Mouse (Mus musculus): ENCODE data around the gene Slc10a2.
A peak's percentile ranks its signal among the peaks of the same experiment; 100 is the strongest.
"Not testable (repeated sequence)": the region's sequence is repeated elsewhere in the genome, so short reads cannot be mapped to it uniquely, and the experiment has no call there.

The Slc10a2 gene

DNA sequence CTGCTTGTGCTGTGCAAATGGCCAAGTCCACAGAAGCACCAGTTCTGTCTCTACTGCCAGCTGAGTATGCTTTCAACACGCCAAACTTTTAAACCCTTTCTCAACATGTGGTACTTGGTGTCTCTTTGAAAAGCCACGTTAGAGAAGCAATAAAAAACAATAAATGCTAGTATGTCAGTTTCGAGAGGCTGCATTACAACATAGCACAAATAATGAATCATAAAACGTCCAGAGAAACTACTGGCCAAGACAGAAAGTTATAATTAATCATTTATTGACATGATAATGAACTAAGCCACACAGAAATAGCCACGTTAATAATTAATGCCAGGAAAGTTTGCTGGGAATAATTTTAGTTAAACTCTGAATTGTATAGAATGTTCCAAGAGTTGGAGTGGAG lies at the start of gene Slc10a2:
Slc10a2 (minus strand) TSS at position 166 of the 400 bp plus-strand sequence.
- DNase-seq (ENCODE audit: low read depth, low spot score): no peak

DNA sequence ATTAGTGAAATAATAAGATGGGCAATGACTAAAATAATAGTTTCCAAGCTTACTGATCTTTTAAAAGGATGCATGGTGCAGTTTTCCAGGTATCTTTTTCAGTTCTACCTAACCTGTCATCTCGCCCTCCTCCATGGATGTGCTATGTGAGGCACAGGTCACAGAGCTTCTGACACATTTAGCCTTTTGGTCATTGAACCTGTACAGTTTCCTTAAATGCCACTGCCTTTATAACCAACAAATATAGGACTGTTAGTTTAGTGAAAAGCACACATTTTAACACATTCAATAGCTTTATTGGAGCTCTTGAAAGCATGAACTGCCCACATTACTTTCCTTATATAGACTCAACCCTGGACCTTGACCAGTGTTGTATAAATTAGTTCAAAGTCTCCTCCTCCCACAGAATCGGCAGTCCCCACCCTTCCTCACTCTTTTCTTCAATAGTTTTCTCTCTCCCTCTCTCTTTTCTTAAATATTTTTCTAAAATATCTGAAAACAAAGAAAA lies 24.2 kb upstream of the Slc10a2 start:
- DNase-seq (ENCODE audit: low read depth, low spot score): no peak

DNA sequence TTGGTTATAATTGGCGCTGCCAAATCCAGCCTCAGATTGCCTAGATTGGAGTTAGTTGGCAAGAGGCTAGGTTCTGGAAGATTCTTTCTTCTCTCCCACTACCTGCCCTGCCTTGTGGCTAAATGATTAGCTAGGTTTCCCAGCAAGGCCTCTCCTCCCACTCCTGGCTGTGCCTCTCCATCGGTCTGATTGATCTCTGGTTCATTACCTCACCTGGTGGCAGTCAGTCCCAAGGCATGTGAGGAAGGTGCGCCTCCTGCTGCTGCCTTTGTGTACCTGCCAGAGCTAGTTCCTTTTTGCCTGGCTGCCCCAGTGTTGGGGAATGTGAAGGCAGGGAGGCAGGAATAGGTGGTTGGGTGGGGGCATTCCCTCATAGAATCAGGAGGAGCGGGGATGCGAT lies 1.7 kb upstream of the Slc10a2 start:
- DNase-seq (ENCODE audit: low read depth, low spot score): no peak

DNA sequence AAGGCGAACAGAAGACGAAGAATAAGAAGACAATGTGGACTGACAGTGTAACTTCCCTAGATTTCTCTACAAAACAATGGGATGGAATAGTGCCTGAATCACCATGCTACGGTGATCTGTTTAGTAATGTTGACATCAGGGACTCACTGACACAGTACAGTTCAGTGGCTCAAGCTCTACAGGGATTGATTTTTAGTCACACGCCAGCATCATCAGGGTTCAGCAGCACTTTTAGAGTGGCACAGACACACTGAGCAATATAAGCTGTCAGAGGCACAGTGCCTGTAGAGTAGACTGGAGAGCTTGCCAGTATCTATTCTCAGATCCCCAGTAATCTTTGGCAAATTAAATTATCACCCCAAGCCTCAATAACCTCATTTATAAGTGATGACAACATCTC lies 9.8 kb downstream of the Slc10a2 start:
- DNase-seq (ENCODE audit: low read depth, low spot score): no peak

DNA sequence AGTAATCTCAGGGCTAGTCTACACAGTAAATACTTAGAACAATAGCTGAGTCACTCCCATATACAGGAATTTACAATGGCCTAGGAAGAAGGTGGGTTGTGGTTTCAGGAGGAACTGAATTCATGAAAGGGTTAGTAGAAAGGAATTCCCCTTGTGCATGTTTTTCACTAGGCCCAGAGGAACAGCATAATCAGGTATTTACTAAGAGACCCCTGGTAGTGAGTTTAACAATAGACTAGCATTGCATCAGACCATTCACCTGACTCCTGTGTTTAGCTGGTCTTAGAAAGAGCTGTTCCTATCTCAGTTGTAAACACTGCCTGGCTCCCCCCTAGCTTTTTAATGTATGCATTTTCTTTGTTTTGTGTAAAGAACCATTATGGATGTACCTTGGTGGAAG lies 11.2 kb downstream of the Slc10a2 start:
- DNase-seq (ENCODE audit: low read depth, low spot score): not testable (repeated sequence)

DNA sequence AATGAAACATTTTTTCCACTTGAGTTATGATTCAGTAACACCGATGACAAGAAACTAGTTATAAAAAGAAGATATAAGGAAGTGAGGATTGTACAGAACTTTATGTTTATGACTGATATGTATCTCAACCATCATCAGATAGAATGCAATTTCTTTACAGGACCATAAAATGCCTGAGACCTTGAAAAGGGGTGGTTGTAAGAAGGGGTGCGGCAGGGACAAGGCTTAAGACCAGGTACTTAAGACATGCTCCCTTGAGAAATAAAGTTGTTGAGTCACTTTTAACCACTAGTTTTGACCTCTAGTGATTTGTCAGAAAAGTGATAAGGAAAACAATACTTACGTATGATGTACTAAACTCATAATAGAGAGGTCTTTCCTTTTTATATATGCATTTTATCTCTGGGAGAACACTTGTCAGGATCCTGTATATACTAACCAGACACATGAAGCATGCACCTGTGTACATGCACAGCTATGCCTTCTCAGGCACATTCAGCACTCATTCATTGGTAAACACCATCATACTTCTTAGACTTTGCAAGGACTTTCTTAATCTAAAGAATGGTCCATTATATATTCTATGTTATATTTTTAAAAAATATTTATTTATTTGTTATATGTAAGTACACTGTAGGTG lies 31.4 kb downstream of the Slc10a2 start:
- no peak for DNase-seq (ENCODE audit: low read depth, low spot score)

DNA sequence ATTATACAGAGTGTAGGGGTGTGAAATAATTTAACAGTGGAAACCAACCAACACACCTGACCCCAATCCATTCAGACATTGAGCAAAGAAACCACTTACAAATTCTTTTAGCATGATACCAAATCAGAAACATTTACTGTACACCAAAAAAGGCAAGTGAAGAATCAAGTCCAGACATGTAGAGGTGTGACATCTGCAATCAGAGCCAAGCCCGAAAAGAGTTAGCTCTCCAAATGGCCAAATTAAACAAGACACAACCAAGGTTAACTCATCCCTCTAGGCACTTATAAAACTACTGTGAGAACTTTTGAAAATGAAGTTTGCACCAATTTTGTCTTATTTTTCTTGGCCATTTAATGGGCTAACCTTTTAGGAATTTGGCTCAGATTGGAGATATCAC lies 46.3 kb downstream of the Slc10a2 start:
- DNase-seq (ENCODE audit: low read depth, low spot score): no peak

DNA sequence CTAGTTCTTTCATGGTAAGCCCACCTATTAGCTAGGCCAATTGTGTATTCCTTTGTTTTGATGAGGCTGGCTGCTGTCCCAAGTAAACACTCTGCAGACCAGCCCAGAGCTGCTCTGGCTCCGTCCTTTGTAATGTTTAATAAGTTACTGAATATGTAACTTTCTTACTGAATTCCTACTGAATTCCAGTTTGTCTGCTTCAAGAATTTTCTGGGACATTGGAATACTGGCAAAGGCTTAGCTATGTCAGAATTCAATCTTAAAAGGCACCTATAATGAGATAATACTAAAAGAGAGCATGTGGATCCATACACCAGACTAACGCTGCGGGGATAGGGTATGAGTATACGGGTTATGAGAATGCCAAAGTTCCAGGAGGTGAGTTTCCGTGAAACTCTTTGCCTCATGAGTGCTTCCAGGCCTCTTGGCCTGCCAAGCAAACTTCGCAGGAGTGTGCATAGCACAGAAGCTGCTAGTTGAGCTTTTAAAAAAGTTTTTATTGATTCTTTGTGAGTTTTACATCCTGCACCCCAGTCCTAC lies 60.7 kb downstream of the Slc10a2 start:
- DNase-seq (ENCODE audit: low read depth, low spot score): not testable (repeated sequence)

DNA sequence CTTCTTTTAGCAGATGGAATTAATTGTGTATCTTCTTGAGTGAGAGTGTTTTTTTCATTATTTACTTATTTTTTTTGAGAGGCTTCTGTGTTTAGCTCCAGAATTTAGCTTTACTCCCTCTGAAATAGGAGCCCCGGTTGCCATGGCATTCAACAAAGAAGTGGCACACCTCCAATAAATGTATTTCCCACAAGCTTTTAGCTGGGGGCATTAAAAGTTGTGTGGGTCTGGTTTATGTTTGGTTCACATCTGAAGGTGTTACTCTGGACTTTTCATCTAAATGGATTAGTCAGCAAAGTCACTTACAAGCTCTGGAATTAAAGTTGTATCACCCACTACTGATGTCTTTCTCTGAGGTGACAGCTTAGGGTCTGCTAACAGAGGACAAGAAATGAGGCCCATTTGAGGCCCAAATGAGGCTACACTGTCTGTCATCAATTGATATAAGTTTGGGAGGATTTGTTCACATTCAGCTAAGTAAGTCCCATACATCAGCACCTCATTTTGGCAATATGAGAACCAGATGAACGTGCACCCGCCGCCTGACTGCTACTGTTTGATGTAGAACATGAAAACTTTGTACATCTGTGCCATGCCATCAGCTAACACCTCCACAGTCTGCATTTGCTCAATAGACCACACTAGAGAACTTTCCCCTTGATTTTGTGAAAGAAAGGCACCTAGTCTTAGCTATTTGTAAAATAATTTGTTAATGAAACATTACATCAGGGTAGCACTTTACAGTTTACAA lies 66.2 kb downstream of the Slc10a2 start:
- DNase-seq (ENCODE audit: low read depth, low spot score): peak; percentile 3

Measured in embryo, embryonic 11.5 days (tissue).